Mouse (Mus musculus): ENCODE data around the gene Bfsp2. TPM values are rescaled to one million over a fixed set of nuclear protein-coding genes. Genes with fewer than 3 reads are reported as not detected.
"Not testable (repeated sequence)": the region's sequence is repeated elsewhere in the genome, so short reads cannot be mapped to it uniquely, and the experiment has no call there.

Bfsp2 gene
- polyA plus RNA-seq, 1 experiment, result 1.8 TPM

- 62% methylated on average over 5 of the region's 5 CpGs for WGBS
- DNase-seq (ENCODE audit: low read depth, low spot score), result no peak
Measured at GRCm38 (mm10) chr9:103437104-103437503, 43.1 kb downstream of the Bfsp2 start.

GRCm38 (mm10) chr9:103434116-103434515 is 46.1 kb downstream of the Bfsp2 start:
- WGBS, result 50% methylated on average over 4 of the region's 4 CpGs
- no peak for DNase-seq (ENCODE audit: low read depth, low spot score)

- WGBS, result 20% methylated on average over 13 of the region's 13 CpGs
- no peak for DNase-seq (ENCODE audit: low read depth, low spot score)
Measured at GRCm38 (mm10) chr9:103432122-103432778, 48.0 kb downstream of the Bfsp2 start.

DNA sequence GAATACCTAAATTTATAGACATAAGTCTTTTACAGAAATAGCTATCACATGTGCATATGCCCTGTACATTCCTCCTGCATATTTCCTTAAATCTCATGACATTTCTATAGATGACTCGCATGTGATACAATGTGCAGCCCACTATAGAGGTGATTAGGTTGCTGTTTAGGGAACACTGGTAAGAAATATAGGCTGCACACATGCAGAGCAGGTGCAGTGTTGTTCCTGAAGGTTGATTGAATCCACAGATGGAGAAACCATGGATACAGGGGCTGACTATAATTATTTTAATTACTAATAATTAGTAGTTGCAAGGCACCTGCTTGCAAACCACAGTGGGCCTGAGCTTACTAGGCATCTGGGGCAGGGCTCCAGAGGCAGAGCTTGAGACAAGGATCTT is 48.5 kb downstream of the Bfsp2 start:
- no peak for DNase-seq (ENCODE audit: low read depth, low spot score)
- WGBS, result 87% methylated on average over 1 of the region's 1 CpGs

DNA sequence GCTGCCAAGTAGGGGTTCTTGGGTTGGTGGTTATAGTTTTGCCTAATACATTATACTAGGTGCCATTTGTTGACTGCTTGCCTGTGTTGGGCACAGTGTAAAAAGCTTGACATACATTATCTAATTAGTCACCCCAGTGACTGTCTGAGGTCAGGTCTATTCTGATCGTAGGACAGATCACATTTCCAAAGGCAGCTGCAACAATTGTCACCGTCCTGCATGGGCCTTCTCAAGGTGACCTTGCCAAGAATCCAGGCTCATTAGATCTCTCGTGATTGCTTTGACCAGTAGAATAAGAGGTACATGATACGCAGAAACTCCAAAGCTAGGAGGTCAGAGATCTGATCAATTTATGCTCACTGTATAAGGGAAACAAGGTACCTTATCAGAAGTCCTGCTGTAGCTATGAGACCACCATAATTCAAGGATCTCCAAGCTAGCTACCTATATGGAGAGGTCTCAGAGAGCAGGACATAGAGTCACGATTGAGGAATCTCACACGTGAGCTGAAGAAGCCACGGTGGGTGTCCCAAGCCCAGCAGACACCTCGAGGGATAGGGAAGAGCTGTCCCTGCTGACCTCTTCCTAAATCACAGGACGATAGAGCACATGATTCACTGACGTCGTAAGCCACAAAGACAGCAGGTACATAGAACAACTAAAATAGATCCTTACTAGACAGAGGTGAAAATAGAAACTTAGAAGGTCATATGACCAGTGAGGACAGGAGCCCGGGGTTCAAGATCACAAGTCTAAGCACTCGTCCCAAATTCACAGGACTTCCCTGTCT is 49.6 kb downstream of the Bfsp2 start:
- 80% methylated on average over 13 of the region's 13 CpGs for WGBS
- no peak for DNase-seq (ENCODE audit: low read depth, low spot score)

DNA sequence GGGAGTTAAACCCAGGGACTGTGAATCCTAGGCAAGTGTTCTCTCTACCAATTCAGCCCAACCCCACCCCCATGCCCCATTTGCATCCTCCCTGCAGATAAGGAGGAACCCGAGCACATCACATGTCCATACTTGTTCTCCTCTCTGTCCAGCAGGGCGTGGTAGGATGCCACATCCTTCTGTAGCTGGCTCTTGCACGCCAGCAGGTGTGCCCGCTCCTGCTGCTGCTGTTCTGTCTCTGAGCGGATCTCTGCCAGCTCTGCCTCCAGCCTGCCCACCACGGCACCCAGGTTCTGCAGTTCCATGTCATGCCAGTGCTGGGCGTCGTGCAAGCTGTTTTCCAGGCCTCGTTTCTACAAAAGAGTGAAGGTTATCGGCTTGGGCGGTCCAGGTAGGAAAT is 53.8 kb downstream of the Bfsp2 start:
- 72% methylated on average over 11 of the region's 11 CpGs for WGBS
- DNase-seq (ENCODE audit: low read depth, low spot score), result no peak

GRCm38 (mm10) chr9:103424869-103425268 is 55.4 kb downstream of the Bfsp2 start:
- DNase-seq (ENCODE audit: low read depth, low spot score), result no peak
- 62% methylated on average over 11 of the region's 11 CpGs for WGBS

DNA sequence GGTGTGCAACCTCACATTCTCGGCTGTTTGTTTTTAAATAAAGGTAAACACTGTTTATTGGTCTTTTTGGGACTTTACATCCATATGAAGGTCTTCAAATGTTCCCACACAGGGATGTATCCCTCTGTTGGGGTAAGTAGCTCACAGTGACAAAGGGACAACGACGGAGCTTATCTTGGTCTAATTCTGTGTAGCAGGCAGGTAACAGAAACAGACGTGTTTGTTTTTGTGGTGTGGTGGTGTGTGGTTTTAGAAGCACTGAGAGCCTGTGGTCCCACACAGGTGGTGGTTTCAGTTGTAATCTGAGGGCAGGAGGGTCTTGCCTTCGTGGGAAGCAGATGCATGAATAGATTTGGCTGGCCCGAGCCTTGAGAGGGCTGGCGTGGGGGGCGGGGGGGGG is 56.3 kb downstream of the Bfsp2 start:
- no peak for DNase-seq (ENCODE audit: low read depth, low spot score)
- 72% methylated on average over 8 of the region's 8 CpGs for WGBS

DNA sequence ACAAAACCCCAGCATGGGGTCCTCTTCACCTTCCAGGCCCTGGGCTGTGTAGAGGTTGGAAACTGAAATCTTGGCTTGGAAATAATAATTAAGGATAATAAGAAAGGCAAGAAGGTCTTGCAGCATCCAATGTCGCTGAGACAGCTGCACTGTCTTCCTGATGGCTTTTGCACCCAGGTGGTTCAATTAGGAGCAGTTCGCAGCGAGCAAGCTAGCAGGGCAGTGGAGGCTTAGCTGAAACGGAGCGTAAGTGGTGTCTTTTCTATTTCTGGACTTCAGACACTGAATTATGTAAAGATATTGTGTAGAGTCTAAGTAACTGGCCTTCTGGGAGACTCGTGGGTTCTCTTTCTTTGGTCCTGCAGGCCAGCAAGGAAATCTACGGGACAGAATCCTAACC is 56.8 kb downstream of the Bfsp2 start:
- no peak for DNase-seq (ENCODE audit: low read depth, low spot score)
- 84% methylated on average over 7 of the region's 7 CpGs for WGBS

GRCm38 (mm10) chr9:103422847-103423246 is 57.4 kb downstream of the Bfsp2 start:
- DNase-seq (ENCODE audit: low read depth, low spot score), result no peak

GRCm38 (mm10) chr9:103420844-103421243 is 59.4 kb downstream of the Bfsp2 start:
- 58% methylated on average over 3 of the region's 3 CpGs for WGBS
- no peak for DNase-seq (ENCODE audit: low read depth, low spot score)

More at GRCm38 (mm10) chr9:103422847-103423246, 57.4 kb downstream of the Bfsp2 start:
- WGBS, result 64% methylated on average over 18 of the region's 18 CpGs

- 86% methylated on average over 2 of the region's 2 CpGs for WGBS
- no peak for DNase-seq (ENCODE audit: low read depth, low spot score)
Measured at GRCm38 (mm10) chr9:103418786-103419185, 61.4 kb downstream of the Bfsp2 start.

DNA sequence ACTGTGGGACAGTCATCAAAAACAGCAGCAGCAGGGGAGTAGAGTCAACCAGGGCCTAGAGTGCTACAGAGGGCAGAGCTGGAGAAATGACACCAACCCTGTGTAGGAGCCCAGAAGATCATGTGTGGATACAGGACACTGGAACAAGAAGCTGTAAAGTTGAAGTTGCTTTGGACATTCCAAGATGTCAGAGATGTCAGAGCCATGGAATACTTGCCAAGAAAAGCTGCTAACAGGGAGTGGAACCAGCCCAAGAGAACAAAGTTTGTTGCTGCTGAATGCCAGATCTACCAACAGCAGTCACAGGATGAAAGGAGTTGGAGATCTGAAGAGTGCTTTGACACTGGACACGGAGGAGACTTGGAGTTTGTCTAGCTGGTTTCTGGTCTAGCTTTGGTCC is 62.0 kb downstream of the Bfsp2 start:
- DNase-seq (ENCODE audit: low read depth, low spot score), result not testable (repeated sequence)
- WGBS, result 92% methylated on average over 1 of the region's 1 CpGs

DNA sequence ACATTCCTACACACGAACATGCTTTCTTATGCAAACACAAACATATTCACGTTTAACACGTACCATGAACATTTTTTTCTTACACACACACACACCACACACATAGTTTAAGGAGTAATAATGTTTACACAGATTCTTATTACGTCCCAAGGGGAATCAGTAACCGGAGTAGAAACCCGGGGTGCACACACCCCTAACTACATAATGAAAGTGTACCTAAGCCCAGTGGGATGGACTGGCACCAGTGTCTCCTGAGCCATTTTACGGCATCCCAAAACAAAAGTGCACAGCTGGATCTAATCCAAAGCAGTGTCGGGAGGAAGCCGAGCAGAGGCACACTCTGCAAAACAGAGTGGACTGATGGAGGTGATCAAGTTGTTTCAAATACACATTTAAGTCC is 66.8 kb downstream of the Bfsp2 start:
- 21% methylated on average over 9 of the region's 9 CpGs for WGBS
- no peak for DNase-seq (ENCODE audit: low read depth, low spot score)

DNA sequence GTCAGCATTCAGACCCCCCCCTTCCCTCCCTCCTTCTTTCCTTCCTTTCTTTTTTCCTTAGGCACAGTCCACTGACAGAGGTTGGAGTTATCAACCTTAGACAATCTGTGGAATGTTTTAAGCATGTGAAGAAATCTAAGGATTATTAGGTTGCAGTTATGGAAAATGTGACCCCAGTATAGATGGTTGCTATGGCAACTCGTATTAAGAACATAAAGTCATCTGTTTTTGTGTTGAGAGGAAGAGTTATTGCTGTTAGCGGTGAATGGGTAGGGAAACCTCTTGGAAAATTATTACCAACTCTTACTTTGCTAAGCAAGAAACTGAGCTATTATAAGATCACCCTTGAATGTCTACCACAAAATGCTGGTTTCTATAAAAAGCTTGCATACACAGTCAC is 71.1 kb downstream of the Bfsp2 start:
- no peak for DNase-seq (ENCODE audit: low read depth, low spot score)
- WGBS, result 74% methylated on average over 2 of the region's 2 CpGs

DNA sequence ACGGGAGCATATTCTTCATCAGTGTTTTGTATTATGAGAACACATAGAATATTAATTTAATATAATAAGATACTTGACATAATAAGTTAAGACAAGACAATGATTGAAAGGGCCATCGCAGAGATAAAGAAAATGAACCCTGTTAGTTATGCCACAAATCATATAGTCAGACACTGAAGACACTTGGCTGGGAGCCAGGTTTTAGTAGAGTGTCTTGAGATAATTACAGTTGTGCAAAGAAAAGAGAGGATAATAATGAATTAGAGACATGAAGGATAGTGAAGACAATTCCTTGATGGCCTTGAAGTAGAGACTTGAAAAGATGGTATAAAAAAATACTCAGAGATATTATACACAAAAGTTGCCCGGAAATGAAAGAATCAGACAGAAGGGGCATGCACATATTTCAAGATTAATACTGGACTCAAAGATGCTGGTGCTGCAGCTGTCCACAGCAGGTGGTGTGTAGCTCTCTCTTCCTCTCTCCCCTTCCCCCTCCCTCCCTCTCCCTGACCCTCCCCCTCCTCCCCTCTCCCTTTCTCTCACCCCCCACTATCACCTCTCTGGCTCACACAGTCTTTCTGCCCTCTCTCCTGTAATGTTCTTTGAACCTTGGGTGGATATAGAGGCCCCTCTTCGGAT is 72.0 kb downstream of the Bfsp2 start:
- 53% methylated on average over 4 of the region's 4 CpGs for WGBS
- no peak for DNase-seq (ENCODE audit: low read depth, low spot score)

DNA sequence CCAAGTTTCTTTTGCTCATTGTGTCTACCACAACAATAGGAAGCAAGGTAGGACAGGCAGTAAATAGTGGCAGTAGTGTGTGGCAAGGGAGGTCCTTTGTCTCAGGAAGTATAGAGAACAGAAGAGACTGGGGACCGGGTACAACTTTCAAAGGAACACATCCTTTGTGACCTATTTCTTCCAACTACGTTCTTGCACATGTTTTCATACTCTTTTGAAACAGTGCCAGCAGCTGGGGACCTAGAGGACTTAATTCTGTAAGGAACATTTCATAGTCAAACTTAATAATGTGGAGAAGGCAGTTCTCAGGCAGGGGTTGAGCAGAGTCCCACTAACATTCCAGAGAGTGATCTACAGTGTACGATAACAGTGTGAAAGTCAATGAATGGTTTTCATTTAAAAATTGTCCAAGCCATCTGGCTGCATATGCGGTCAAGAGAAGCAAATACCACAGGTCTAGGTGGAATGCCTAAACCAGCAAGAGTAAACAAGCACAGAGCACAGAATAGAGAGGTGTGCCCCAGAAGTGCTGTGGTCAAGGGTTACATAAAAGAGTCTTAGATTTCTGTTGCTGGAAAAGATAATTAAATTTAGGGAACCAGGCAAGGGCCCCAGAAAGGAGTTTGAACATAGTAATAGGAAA is 76.8 kb downstream of the Bfsp2 start:
- no peak for DNase-seq (ENCODE audit: low read depth, low spot score)
- WGBS, result 42% methylated on average over 4 of the region's 4 CpGs

DNA sequence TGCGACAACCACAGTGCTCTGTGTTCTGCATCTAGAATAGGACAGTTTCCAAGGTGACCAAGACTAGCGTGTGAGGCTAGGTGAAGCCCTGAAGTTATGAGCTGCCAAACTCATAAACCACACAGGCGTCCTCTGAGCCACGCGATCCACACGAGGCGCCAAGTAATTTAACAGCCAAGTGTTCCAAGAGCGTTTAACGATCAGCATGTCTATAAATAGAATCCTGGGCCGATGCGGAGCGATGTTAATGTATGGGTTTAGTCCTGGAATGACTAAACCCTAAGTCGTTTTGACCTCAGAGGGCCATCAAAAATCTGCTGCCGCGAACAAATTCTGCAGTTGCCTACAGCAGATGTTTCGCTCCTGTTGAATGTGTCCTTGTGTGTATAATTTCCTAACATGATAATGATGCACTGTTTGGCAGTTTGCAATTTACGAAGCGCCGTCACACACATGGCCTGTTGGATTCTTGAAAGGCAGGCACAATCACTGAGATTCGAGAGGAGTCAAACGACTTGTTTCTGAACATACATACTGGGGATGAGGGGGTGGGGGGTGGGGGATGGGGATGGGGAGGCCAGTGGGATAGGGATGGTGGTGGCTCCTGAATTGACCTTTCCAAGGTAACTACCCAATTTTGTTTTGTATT is 81.6 kb downstream of the Bfsp2 start:
- DNase-seq (ENCODE audit: low read depth, low spot score), result no peak
- 30% methylated on average over 21 of the region's 21 CpGs for WGBS

DNA sequence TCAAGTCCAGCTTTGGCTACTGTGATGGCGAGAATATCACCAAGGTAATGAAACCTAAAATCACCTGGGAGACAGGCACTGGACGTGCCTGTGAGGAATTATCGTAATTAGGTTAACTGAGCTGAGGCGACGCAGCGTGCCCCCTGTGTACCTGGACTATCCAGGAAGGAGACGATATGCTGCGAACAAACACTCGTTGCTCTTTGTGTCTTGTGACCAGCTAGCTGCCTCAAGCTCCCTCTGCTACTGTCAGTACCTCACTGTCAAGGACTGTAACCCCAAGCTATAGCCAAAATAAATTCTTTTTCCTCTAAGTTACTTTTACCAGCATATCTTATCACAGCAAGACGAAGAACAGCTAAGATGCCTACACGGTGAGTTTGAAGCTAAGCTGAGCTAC is 87.0 kb downstream of the Bfsp2 start:
- DNase-seq (ENCODE audit: low read depth, low spot score), result no peak
- 87% methylated on average over 11 of the region's 11 CpGs for WGBS

Data from large intestine, adult 2 months (tissue).